Mouse (Mus musculus) heart, postnatal 0 days (tissue): ENCODE data around the gene Ubtf.

Experiments used
- CTCF ChIP-seq: IDR thresholded peaks from 2 replicates; pipeline ENCODE4 v1.5.1; 2016; ENCODE audit warnings: antibody characterized with exemption, control low read depth, low read depth
- EP300 ChIP-seq: IDR thresholded peaks from 2 replicates; pipeline ENCODE4 v1.6.1; 2016; ENCODE audit warnings: antibody characterized with exemption, low read depth

GRCm38 (mm10) chr11:102288913-102289312, 30.6 kb downstream of the Ubtf start:
- TF ChIP-seq CTCF = no peak
- no peak for TF ChIP-seq EP300
